Mouse (Mus musculus) limb, embryonic 12.5 days (tissue): Measurements from ENCODE around the gene Preb. TPM values are rescaled to one million over a fixed set of nuclear protein-coding genes. Genes with fewer than 3 reads are reported as not detected.

ENCODE experiments used
- ATAC-seq: fragments of 200-750 bp; cut with Nextera tagmentation; 2 replicates; pipeline ENCODE4 v1.8.0; 2017; ENCODE audit warnings: low read depth, moderate TSS enrichment; ENCODE audit not compliant: insufficient number of reproducible peaks, insufficient read depth, low FRiP score, low TSS enrichment
- H3K27ac ChIP-seq: fragments of 300-500 bp; sonication (generic); 2 replicates; pipeline ENCODE4 v1.5.1; 2016; ENCODE audit warnings: mild to moderate bottlenecking, moderate library complexity
- H3K27me3 ChIP-seq: fragments of 300-500 bp; sonication (generic); 2 replicates; pipeline ENCODE4 v1.6.1; 2016; ENCODE audit warnings: mild to moderate bottlenecking, moderate library complexity
- H3K36me3 ChIP-seq: fragments of 300-500 bp; sonication (generic); 2 replicates; pipeline ENCODE4 v1.6.1; 2016; ENCODE audit warnings: mild to moderate bottlenecking, moderate library complexity
- H3K4me1 ChIP-seq: fragments of 300-500 bp; sonication (generic); replicated peaks from 2 replicates; pipeline ENCODE4 v1.6.1; 2016
- H3K4me2 ChIP-seq: fragments of 300-500 bp; sonication (generic); 2 replicates; pipeline ENCODE4 v1.6.1; 2016; ENCODE audit warnings: mild to moderate bottlenecking, moderate library complexity
- H3K4me3 ChIP-seq: fragments of 300-500 bp; sonication (generic); replicated peaks from 2 replicates; pipeline ENCODE4 v1.5.1; 2016; ENCODE audit warnings: mild to moderate bottlenecking
- H3K9ac ChIP-seq: fragments of 300-500 bp; sonication (generic); replicated peaks from 2 replicates; pipeline ENCODE4 v1.6.1; 2016; ENCODE audit warnings: mild to moderate bottlenecking, moderate library complexity
- H3K9me3 ChIP-seq: fragments of 300-500 bp; sonication (generic); 2 replicates; pipeline ENCODE4 v1.6.1; 2016; ENCODE audit warnings: mild to moderate bottlenecking, moderate library complexity
- WGBS: fragments of 180-500 bp; shearing (Covaris S2); methylation state at CpG from one replicate; pipeline ENCODE4 v1.1.7; 2016; 5-methylcytosine and 5-hydroxymethylcytosine counted together
- polyA plus RNA-seq: library from polyadenylated mRNA; unstranded; fragments of >200 nt; fragmentation: Nextera tagmentation; extraction: Ambion mirVana; gene quantifications from 2 replicates; pipeline ENCODE4 v1.2.1, GENCODE M21; 2016

Preb gene
- polyA plus RNA-seq, 1 experiment from 2014 or later, result 132 TPM

- Histone ChIP-seq H3K27me3 (no peaks in the 10 kb centered on the region), H3K4me2 (no peak overlapping the region), H3K4me3 (no peak overlapping the region), H3K27ac (no peak overlapping the region), H3K9ac (no peak overlapping the region), H3K9me3 (no peaks in the 10 kb centered on the region), H3K4me1 (peaks cover 28% of the 10 kb centered on the region), H3K36me3 (peaks cover 67% of the 10 kb centered on the region)
- no peak for ATAC-seq
- 97% methylated on average over 6 of the region's 6 CpGs for WGBS
Observed at GRCm38 (mm10) chr5:30954065-30954464, 6.1 kb downstream of the Preb start.

DNA sequence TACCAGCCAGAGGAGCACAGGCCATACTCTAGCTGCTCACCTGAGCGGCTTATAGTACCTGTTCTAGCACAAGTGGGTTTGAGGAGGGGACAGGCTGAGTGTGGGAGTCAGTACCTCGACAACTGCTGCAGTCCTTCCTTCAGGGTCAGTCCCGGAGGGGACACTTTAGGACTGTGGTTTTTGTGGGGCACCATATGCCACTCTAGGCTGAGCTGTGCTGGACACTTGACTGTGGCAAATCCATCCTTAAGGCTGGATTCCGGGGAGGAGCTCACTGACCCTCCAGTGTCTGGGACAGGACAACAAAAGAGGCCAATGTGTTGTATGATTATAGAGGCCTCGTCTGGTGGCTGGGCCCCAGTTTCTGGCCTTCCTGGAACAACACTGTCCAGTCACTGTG is 7.6 kb downstream of the Preb start:
- no peaks in the 10 kb centered on the region for H3K9me3 ChIP-seq
- 88% methylated on average over 5 of the region's 5 CpGs for WGBS
- peaks cover 18% of the 10 kb centered on the region for H3K4me1 ChIP-seq
- peaks cover 54% of the 10 kb centered on the region for H3K36me3 ChIP-seq
- no peak for ATAC-seq
- no peak overlapping the region for H3K4me2 ChIP-seq
- H3K27ac ChIP-seq, result no peak overlapping the region
- no peak overlapping the region for H3K9ac ChIP-seq
- H3K27me3 ChIP-seq, result no peaks in the 10 kb centered on the region; the same call in 1 of the 2 replicates
- H3K4me3 ChIP-seq, result no peak overlapping the region

DNA sequence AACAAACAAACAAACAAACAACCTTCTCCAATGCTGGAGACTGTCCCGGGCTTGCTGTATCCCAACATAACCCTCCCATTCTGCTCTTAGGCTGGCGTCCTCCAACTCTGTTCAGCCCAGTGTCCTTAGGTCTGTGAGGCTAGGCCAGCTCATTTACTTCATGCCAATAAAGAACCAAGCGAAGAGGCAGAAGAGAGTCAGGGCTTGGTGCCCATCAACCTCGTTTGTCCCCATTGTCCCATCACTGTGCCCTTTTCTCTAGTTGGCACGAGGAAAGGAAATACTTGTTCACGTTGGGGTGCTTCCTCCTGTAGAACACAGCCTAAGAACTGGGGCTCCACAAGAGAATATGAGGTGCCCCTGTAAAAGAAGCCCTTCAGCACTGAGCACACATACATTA is 8.5 kb downstream of the Preb start:
- Histone ChIP-seq H3K9me3 (no peaks in the 10 kb centered on the region), H3K27ac (no peak overlapping the region), H3K4me3 (no peak overlapping the region), H3K9ac (no peak overlapping the region), H3K27me3 (no peaks in the 10 kb centered on the region; the same call in 1 of the 2 replicates), H3K4me2 (no peak overlapping the region), H3K4me1 (peaks cover 15% of the 10 kb centered on the region), H3K36me3 (peaks cover 49% of the 10 kb centered on the region)
- no peak for ATAC-seq
- 90% methylated on average over 6 of the region's 6 CpGs for WGBS

DNA sequence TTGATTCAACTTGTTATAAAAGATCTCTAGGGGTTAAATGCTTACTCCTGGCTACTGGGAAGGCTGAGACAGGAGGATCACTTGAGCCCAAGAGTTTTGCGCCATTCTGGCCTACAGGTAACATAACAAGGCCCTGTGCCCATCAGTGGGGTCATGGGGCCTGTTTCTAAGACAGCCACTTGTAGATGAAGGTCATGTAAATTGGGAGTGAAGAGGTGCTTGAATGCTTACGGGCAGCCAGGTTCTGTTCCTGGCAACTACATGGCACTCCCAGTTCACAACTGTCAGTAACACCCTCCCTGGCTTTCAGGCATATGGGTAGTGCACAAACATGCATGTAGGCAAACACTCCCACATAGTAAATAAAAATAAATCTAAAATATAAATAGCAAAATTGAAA is 9.2 kb downstream of the Preb start:
- Histone ChIP-seq H3K9me3 (no peaks in the 10 kb centered on the region), H3K4me1 (peaks cover 15% of the 10 kb centered on the region), H3K27ac (no peak overlapping the region), H3K36me3 (peaks cover 46% of the 10 kb centered on the region), H3K4me2 (peak overlapping the region; percentile 84), H3K27me3 (peaks cover 3% of the 10 kb centered on the region; the same call in 1 of the 2 replicates), H3K4me3 (no peak overlapping the region), H3K9ac (no peak overlapping the region)
- 84% methylated on average over 2 of the region's 2 CpGs for WGBS
- no peak for ATAC-seq

DNA sequence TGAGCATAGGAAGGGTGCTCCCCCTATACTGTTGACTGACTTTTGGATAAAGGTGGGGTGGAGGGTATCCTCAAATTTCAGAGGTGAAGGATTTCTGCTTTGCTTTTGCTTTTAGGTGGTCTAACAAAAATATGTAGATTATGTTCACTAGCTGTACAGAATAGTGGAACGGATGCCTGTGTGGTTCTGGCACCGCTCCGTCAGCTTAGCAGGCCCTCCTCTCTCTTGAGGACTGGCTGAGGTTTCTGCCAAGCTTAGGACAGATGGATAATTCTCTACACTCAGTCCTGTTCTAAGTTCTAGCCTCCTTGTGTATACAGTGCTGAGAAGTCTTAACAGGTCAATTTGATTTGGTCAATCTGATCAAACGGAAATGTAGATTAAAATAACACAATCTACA is 9.7 kb downstream of the Preb start:
- ATAC-seq, result no peak
- peaks cover 42% of the 10 kb centered on the region for H3K36me3 ChIP-seq
- peak overlapping the region; percentile 54 for H3K4me3 ChIP-seq
- peaks cover 17% of the 10 kb centered on the region for H3K4me1 ChIP-seq
- 74% methylated on average over 4 of the region's 4 CpGs for WGBS
- peak overlapping the region; percentile 79; the same call in 1 of the 2 replicates for H3K27ac ChIP-seq
- H3K9me3 ChIP-seq, result no peaks in the 10 kb centered on the region
- peak overlapping the region; percentile 65; the same call in 1 of the 2 replicates for H3K9ac ChIP-seq
- peaks cover 7% of the 10 kb centered on the region for H3K27me3 ChIP-seq
- H3K4me2 ChIP-seq, result peak overlapping the region; percentile 84

GRCm38 (mm10) chr5:30949654-30950326 is 10.4 kb downstream of the Preb start:
- peaks cover 14% of the 10 kb centered on the region for H3K27me3 ChIP-seq
- H3K9ac ChIP-seq, result peak overlapping the region; percentile 65
- peak; percentile 86 for ATAC-seq
- under 1% methylated on average over 29 of the region's 31 CpGs for WGBS
- peaks cover 23% of the 10 kb centered on the region for H3K4me1 ChIP-seq
- H3K27ac ChIP-seq, result peak overlapping the region; percentile 79
- peak overlapping the region; percentile 84 for H3K4me2 ChIP-seq
- peak overlapping the region; percentile 54 for H3K4me3 ChIP-seq
- H3K36me3 ChIP-seq, result peaks cover 35% of the 10 kb centered on the region
- no peaks in the 10 kb centered on the region for H3K9me3 ChIP-seq

DNA sequence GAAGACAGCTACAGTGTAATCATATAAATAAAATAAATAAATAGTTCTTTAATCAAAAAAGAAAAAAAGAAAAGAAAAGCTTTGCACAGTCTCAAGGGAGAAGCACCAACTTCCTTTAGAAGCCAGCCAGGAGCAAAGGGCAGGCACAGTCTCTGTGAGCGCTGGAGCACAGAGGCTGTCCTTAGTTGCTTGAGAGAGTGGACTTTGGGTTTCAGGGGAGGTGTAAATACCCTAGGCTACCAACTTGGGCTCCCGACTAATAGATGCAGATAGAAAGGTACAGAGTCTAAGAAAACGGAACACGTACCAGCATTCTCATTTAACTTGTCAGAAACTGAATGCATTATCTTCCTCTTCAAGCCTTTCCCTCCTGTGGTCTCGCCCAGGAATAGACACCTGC is 11.5 kb downstream of the Preb start:
- H3K9ac ChIP-seq, result no peak overlapping the region
- no peak for ATAC-seq
- H3K4me3 ChIP-seq, result no peak overlapping the region
- H3K36me3 ChIP-seq, result peaks cover 23% of the 10 kb centered on the region
- H3K27me3 ChIP-seq, result peaks cover 19% of the 10 kb centered on the region
- WGBS, result 75% methylated on average over 5 of the region's 5 CpGs
- H3K4me1 ChIP-seq, result peaks cover 23% of the 10 kb centered on the region
- H3K4me2 ChIP-seq, result no peak overlapping the region
- H3K9me3 ChIP-seq, result no peaks in the 10 kb centered on the region
- H3K27ac ChIP-seq, result no peak overlapping the region; the same call in 1 of the 2 replicates

GRCm38 (mm10) chr5:30944956-30945781 is 15.0 kb downstream of the Preb start, which contains the start of gene Cgref1:
Gene Cgref1, minus strand, starts transcription at chr5:30945591.
- Histone ChIP-seq H3K27ac (no peak within 1 kb of the TSS), H3K4me1 (peaks cover 19% of the 10 kb centered on the region), H3K4me3 (peak within 1 kb of the TSS; percentile 52), H3K9ac (peak within 1 kb of the TSS; percentile 71), H3K9me3 (no peaks in the 10 kb centered on the region), H3K36me3 (no peaks in the 10 kb centered on the region), H3K4me2 (peak within 1 kb of the TSS; percentile 91), H3K27me3 (peaks cover 19% of the 10 kb centered on the region)
- WGBS, result 6% methylated on average over 44 of the region's 44 CpGs
- no peak for ATAC-seq

DNA sequence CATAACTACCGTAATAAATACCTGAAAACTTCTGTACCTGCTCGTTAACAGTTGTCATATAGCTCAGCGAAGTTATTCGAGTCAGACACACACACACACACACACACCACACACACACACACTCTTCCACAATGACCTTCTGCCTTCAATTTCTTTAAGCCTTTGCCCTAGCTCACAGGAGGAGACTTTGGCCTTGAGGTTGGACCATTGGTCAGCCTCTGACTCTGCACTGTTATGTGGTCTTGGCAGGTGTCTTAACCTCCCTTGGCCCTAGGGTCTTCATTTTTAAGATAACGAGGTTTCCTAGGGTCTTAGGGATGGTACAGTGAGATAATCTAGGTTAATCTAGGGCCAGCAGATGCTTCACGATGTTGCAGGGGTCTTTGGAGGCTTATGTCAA is 15.8 kb downstream of the Preb start:
- H3K4me2 ChIP-seq, result no peak overlapping the region
- H3K9ac ChIP-seq, result no peak overlapping the region
- H3K9me3 ChIP-seq, result no peaks in the 10 kb centered on the region
- H3K4me1 ChIP-seq, result peaks cover 16% of the 10 kb centered on the region; the same call in 1 of the 2 replicates
- H3K27me3 ChIP-seq, result peaks cover 19% of the 10 kb centered on the region
- ATAC-seq, result no peak
- H3K4me3 ChIP-seq, result no peak overlapping the region
- WGBS, result 81% methylated on average over 6 of the region's 6 CpGs
- H3K36me3 ChIP-seq, result no peaks in the 10 kb centered on the region
- no peak overlapping the region for H3K27ac ChIP-seq

DNA sequence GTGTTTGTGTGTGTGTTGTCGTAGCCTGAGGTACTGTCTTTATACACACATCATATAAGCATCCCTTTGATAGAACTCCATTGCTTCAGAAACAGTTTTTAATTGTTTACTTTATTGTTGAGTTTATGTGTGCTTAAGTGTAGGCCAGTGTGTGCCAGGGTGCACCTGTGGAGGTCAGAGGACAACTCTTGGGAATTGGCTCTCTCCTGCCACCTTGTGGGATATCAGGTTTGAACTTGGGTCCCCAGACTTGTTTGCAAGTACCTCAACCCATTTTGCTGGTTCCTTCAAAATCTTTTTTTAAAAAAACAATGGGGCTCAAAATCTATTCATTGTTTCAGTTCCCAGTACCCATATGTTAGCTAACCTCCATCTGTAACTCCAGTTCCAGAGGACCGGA is 17.2 kb downstream of the Preb start:
- H3K4me3 ChIP-seq, result no peak overlapping the region
- H3K4me2 ChIP-seq, result no peak overlapping the region
- 0 out of 2 replicates have a peak, but pooled peaks cover 8% of the 10 kb centered on the region for H3K4me1 ChIP-seq
- no peaks in the 10 kb centered on the region for H3K36me3 ChIP-seq
- no peaks in the 10 kb centered on the region for H3K9me3 ChIP-seq
- H3K27ac ChIP-seq, result no peak overlapping the region
- WGBS, result 94% methylated on average over 2 of the region's 2 CpGs
- H3K27me3 ChIP-seq, result peaks cover 19% of the 10 kb centered on the region
- no peak overlapping the region for H3K9ac ChIP-seq
- ATAC-seq, result no peak

DNA sequence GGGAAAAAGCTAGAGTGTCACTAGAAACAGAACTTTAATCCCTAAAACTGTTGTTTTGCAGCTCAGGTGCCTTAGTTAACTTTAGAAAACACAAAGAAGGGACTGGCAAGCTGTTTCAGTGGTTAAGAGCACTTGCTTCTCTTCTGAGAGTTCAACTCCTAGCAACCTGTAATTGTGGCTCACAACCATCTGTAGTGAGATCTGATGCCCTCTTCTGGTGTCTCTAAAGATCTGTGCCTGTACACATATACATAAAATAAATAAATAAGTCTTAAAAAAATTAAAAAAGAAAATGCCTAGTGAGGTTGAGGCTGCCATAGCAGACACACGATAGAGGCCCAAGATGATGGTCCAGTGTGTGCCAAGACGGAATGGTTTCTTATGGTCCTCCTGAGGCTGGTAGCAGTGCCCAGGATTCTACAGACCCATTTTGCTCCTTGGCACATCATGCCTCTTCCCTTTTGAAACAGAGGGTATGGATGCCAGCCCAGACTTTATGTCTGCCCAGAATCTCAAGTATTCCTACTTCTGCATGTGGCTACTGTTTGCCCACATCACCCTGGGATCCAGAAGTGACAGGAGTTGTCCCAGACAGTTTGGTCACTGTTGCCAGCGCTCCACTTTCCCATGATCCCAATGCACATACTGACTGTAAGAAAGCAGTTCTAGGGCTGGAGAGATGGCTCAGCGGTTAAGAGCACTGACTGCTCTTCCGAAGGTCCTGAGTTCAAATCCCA is 25.3 kb downstream of the Preb start:
- Histone ChIP-seq H3K9me3 (no peaks in the 10 kb centered on the region), H3K9ac (no peak overlapping the region)
- no peak for ATAC-seq

More for the DNA sequence above, 25.3 kb downstream of the Preb start:
- Histone ChIP-seq H3K27me3 (no peaks in the 10 kb centered on the region), H3K4me3 (no peak overlapping the region), H3K4me2 (no peak overlapping the region), H3K4me1 (peaks cover 3% of the 10 kb centered on the region; the same call in 1 of the 2 replicates), H3K27ac (no peak overlapping the region), H3K36me3 (no peaks in the 10 kb centered on the region)
- 88% methylated on average over 5 of the region's 5 CpGs for WGBS
